Mouse (Mus musculus) bone marrow macrophage, adult 2 months (primary cell): Measurements from ENCODE around the gene Cldn13. TPM values are rescaled to one million over a fixed set of nuclear protein-coding genes. Genes with fewer than 3 reads are reported as not detected.

Source experiments
- H3K27ac ChIP-seq: 2 replicates; pipeline ENCODE4 v1.5.1; 2012; ENCODE audit warnings: low read depth, low read length; ENCODE audit not compliant: insufficient read depth
- H3K4me1 ChIP-seq: 2 replicates; pipeline ENCODE4 v1.6.1; 2012; ENCODE audit warnings: low read length; ENCODE audit not compliant: control insufficient read depth, insufficient read depth
- H3K4me3 ChIP-seq: 2 replicates; pipeline ENCODE4 v1.5.1; 2012; ENCODE audit warnings: mild to moderate bottlenecking, low read length, moderate library complexity; ENCODE audit not compliant: insufficient read depth
- CTCF ChIP-seq: IDR thresholded peaks from 2 replicates; pipeline ENCODE4 v1.5.1; 2012; ENCODE audit warnings: low read depth, mild to moderate bottlenecking, low read length, moderate library complexity
- POLR2A ChIP-seq: IDR thresholded peaks from 2 replicates; pipeline ENCODE4 v1.6.1; 2012; ENCODE audit warnings: mild to moderate bottlenecking, low read depth, low read length, borderline replicate concordance
- polyA plus RNA-seq: library from polyadenylated mRNA; stranded (reverse); fragments of >200 nt; gene quantifications from 2 replicates; pipeline ENCODE4 v1.2.4, GENCODE M21; 2012; ENCODE audit not compliant: missing spikeins, insufficient read depth, insufficient read length

Gene Cldn13
- polyA plus RNA-seq, 1 experiment: not detected

- TF ChIP-seq CTCF: no peak
- no peak for TF ChIP-seq POLR2A
- H3K4me3 ChIP-seq: no peak overlapping the region
- H3K4me1 ChIP-seq: no peaks in the 10 kb centered on the region
- H3K27ac ChIP-seq: no peak overlapping the region
Observed at GRCm38 (mm10) chr5:134897596-134897995, 17.7 kb downstream of the Cldn13 start.

- H3K4me3 ChIP-seq: no peak overlapping the region
- no peaks in the 10 kb centered on the region for H3K4me1 ChIP-seq
- no peak for TF ChIP-seq POLR2A
- H3K27ac ChIP-seq: no peak overlapping the region
Observed at GRCm38 (mm10) chr5:134896965-134897364, 18.4 kb downstream of the Cldn13 start.

DNA sequence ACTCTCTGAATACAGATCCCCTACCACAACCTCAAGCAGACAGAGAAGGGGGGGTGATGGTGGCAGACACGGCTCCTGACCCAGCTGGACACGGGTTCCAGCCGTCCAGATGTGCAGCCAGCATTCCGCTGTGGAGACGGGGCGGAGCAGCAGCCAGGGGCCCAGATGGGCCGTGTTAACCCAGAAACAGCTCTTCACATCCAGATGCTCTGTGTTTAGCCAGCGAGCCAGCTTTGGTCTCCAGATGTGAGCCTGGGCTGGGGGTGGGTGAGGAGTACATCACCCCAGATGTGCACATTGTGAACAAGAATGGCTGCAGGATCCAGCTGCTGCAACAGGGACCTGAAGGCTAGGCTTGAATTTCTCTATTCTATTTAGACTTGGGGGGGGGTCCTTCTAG lies 20.0 kb downstream of the Cldn13 start:
- no peak for TF ChIP-seq CTCF
- TF ChIP-seq POLR2A: no peak
- Histone ChIP-seq H3K4me3 (no peak overlapping the region), H3K4me1 (no peaks in the 10 kb centered on the region), H3K27ac (no peak overlapping the region)

GRCm38 (mm10) chr5:134892717-134893116 lies 22.6 kb downstream of the Cldn13 start:
- no peak overlapping the region for H3K27ac ChIP-seq
- TF ChIP-seq POLR2A: no peak
- no peak for TF ChIP-seq CTCF
- H3K4me1 ChIP-seq: no peaks in the 10 kb centered on the region
- no peak overlapping the region for H3K4me3 ChIP-seq

DNA sequence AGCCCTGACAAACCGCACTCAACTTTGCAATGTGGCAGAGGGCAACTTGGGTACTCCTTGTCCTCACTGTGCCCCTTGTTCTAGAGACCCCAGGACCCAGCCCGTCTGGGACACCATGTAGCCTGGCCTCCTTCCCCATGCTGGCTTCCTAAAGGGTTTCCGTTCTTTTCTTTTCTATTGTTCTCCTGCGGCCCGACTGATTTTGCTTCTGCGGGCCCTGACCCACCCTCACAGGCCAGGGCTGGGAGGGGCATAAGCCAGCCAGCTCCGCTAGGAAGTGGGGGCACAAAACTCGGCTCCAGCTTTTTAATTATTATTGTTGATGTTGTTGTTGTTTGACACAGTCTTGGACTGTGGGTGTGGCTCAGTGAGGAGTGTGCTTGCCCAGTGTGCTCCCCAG lies 23.8 kb downstream of the Cldn13 start:
- H3K4me3 ChIP-seq: no peak overlapping the region
- no peaks in the 10 kb centered on the region for H3K4me1 ChIP-seq
- H3K27ac ChIP-seq: no peak overlapping the region
- TF ChIP-seq POLR2A (no peak), CTCF (no peak)

GRCm38 (mm10) chr5:134890601-134891054 lies 24.7 kb downstream of the Cldn13 start:
- H3K4me3 ChIP-seq: no peak overlapping the region
- no peak overlapping the region for H3K27ac ChIP-seq
- no peaks in the 10 kb centered on the region for H3K4me1 ChIP-seq
- TF ChIP-seq CTCF (no peak), POLR2A (no peak)

DNA sequence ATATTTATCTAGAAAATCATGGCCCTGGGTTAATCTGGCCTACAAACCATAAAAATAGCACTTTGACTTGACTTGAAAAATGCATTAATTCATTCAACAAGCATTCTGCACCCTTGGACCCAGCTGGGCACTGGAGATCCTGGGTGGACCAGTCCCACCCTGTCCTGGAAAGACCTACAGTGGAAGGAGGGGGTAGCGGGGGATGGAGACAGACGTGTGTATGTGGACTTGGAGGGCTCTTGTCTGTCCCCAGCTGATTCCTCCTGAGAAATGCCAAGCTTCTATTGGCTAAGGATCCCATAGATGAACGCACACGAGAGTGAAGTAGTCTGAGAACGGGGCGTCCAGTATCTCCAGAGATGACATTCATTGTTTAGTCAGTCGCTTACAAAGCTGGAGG lies 26.8 kb downstream of the Cldn13 start:
- no peaks in the 10 kb centered on the region for H3K4me1 ChIP-seq
- H3K27ac ChIP-seq: no peak overlapping the region
- H3K4me3 ChIP-seq: no peak overlapping the region
- no peak for TF ChIP-seq POLR2A
- TF ChIP-seq CTCF: no peak

DNA sequence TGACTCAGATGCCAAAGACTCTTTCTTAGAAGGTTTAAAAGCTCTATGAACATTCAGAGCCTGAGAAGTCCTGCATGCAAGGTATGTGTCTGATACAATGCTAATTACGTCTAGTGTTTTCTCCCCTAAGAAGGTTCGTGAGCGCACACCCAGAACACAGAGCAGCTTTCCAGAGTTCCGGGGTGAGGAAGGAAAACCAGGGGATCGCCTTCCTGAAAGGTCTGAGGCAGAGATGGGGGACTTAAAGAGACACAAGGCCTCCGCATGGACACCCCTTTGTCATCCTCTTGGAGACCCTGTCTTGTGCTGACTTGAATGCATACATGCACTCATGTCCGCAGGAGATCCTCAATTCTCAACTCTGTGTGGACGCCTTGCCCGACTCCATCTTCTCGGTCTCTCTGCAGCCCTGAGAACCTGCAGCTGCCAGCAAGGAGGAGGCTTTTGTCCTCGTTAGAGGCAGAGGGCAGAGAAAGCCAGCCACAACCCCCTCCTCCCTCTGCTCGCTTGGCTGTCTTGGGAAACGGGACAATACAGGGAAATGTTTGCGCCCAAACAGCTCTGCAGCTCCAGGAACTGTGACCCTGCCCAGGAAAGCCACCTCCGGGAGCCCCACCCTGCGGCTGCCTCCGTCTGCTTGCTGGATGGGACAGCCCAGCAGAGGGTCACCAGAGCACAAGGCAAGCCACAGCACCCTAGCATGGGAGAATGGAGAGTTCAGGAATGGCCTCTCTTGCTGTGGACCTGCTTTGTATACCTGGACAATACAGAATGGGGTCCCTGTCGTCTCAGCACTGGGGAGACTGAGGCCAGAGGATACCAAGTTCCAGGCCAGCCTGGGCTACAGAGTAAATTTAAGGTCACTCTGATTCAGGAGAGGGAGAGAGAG lies 27.6 kb downstream of the Cldn13 start:
- Histone ChIP-seq H3K27ac (no peak overlapping the region), H3K4me3 (no peak overlapping the region), H3K4me1 (no peaks in the 10 kb centered on the region)
- TF ChIP-seq CTCF (no peak), POLR2A (no peak)

DNA sequence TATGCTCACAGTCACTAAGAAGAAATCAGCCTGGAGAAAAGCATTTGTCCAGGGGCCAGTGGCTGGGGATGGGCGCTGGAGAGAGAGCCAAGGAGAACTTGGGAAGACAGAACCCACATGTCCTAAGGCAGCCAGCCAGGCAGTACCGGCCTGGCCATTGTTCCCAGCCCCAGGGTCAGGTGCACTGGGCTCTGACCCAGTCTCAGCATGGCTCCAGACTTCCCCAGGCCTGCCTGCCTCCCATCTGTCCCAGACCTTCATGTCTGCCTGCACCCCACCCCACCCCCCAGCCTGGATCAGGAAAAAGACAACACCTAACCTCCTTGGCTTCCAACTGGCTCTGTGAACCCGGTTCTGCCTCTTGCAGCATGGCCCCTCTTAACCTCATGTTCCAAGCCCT lies 32.2 kb downstream of the Cldn13 start:
- Histone ChIP-seq H3K4me1 (no peaks in the 10 kb centered on the region), H3K27ac (no peak overlapping the region), H3K4me3 (no peak overlapping the region)
- TF ChIP-seq CTCF: no peak
- no peak for TF ChIP-seq POLR2A

DNA sequence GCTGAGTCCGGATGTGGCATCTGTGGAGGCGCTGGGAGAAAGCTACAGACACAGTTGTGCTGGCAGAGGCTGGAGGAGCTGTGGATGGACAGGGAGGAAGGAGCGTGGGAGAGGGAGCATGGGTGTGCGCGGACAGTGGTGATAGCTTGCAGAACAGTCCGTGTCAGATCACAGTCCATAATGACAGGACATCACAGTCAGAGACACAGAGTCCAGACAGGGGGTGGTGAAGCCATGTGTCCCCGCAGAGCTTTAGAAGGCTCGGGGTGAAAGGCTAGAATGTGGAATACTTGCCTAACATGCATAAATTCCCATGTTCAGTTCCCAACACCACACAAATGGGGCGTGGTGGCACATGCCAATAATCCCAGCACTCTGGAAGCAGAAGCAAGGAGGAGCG lies 38.5 kb downstream of the Cldn13 start:
- no peak overlapping the region for H3K27ac ChIP-seq
- no peak for TF ChIP-seq CTCF
- TF ChIP-seq POLR2A: no peak
- H3K4me3 ChIP-seq: no peak overlapping the region
- no peaks in the 10 kb centered on the region for H3K4me1 ChIP-seq

DNA sequence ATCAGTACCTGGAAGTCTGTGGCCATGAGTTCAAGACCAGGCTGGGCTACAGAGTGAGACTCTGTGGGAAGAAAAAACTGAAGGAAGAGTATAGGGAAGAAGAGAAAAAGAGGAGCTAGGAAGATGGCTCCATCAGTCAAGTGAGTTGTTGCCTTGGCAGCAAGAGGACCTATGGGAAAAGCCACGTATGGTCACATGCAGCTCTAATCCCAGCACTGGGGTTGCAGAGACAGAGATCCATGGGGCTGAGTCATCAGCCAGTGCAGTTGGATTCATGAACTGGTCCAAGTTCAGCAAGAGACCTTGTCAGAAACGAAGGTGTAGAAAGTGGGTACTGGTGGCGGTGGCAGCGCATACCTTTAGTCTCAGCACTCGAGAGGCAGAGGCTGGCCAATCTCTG lies 40.1 kb downstream of the Cldn13 start:
- no peak overlapping the region for H3K4me3 ChIP-seq
- TF ChIP-seq POLR2A (no peak), CTCF (no peak)
- no peaks in the 10 kb centered on the region for H3K4me1 ChIP-seq
- H3K27ac ChIP-seq: no peak overlapping the region
